Mouse (Mus musculus): ENCODE data around the gene Tnn.

DNA sequence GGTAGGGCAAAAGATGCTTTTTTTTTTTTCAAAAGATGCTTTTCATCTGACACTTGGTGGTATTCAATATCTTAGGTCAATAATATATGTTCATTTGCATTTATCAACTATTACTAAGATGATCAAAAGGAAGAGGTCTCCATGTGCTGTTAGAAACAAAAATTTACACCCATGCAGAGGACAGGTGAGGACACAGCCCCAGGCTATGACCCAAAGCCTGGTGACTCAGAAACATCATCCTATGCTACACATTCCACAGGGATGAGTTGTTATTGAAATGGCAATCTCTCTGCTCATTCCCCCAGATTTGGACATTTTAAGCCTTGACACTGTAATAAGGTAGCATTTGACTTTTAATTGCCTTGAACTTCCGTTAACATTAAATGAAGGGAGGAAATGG lies 93.5 kb downstream of the Tnn start:
- TF ChIP-seq CTCF (IDR thresholded peaks at IDR 0.05; ENCODE audit: borderline replicate concordance, insufficient read depth, low read depth, low read length), result no peak
- TF ChIP-seq POLR2A (IDR thresholded peaks at IDR 0.05; ENCODE audit: borderline replicate concordance, insufficient read depth, low read length), result no peak
